Mouse (Mus musculus) intestine, postnatal 0 days (tissue): ENCODE data around the gene Urod. TPM values are rescaled to one million over a fixed set of nuclear protein-coding genes. Genes with fewer than 3 reads are reported as not detected.

ENCODE experiments used
- ATAC-seq: fragments of 200-750 bp; cut with Nextera tagmentation; 2 replicates; pipeline ENCODE4 v1.8.0; 2017; ENCODE audit warnings: mild to moderate bottlenecking, moderate TSS enrichment, moderate library complexity
- H3K27ac ChIP-seq: fragments of 300-500 bp; sonication (generic); 2 replicates; pipeline ENCODE4 v1.5.1; 2014; ENCODE audit warnings: mild to moderate bottlenecking, low read depth, low read length, moderate library complexity
- H3K27me3 ChIP-seq: fragments of 300-500 bp; sonication (generic); replicated peaks from 2 replicates; pipeline ENCODE4 v1.6.1; 2014; ENCODE audit warnings: low read length, mixed read lengths; ENCODE audit not compliant: control insufficient read depth, insufficient read depth
- H3K36me3 ChIP-seq: fragments of 300-500 bp; sonication (generic); 2 replicates; pipeline ENCODE4 v1.6.1; 2014; ENCODE audit warnings: mild to moderate bottlenecking, moderate library complexity; ENCODE audit not compliant: control insufficient read depth, insufficient read depth
- H3K4me1 ChIP-seq: fragments of 300-500 bp; sonication (generic); replicated peaks from 2 replicates; pipeline ENCODE4 v1.6.1; 2014; ENCODE audit warnings: antibody characterized with exemption, low read length, mixed read lengths; ENCODE audit not compliant: control insufficient read depth, insufficient read depth
- H3K4me2 ChIP-seq: fragments of 300-500 bp; sonication (generic); replicated peaks from 2 replicates; pipeline ENCODE4 v1.6.1; 2014; ENCODE audit warnings: low read depth, mild to moderate bottlenecking, moderate library complexity
- H3K4me3 ChIP-seq: fragments of 300-500 bp; sonication (generic); 2 replicates; pipeline ENCODE4 v1.5.1; 2014; ENCODE audit warnings: low read depth, low read length
- H3K9ac ChIP-seq: fragments of 300-500 bp; sonication (generic); 2 replicates; pipeline ENCODE4 v1.6.1; 2014; ENCODE audit warnings: mild to moderate bottlenecking, low read depth, low read length
- H3K9me3 ChIP-seq: fragments of 300-500 bp; sonication (generic); 2 replicates; pipeline ENCODE4 v1.6.1; 2016; ENCODE audit warnings: mixed run types; ENCODE audit not compliant: control insufficient read depth
- CTCF ChIP-seq: sonication (generic); IDR thresholded peaks from 2 replicates; pipeline ENCODE4 v1.5.1; 2016; ENCODE audit warnings: low read depth, mild to moderate bottlenecking, control low read depth, antibody characterized with exemption, moderate library complexity
- WGBS: fragments of 180-500 bp; shearing (Covaris S2); extraction: QIAGEN DNeasy Blood & Tissue Kit; methylation state at CpG from one replicate; pipeline ENCODE4 v1.1.7; 2014; 5-methylcytosine and 5-hydroxymethylcytosine counted together
- polyA plus RNA-seq: library from polyadenylated mRNA; unstranded; fragments of >200 nt; fragmentation: Nextera tagmentation; extraction: Ambion mirVana; gene quantifications from 2 replicates; pipeline ENCODE4 v1.2.1, GENCODE M21; 2015

Urod gene
- polyA plus RNA-seq, 1 experiment from 2014 or later, result 53.9 TPM

- Histone ChIP-seq H3K36me3 (peaks cover 18% of the 10 kb centered on the region), H3K4me3 (no peak overlapping the region), H3K9ac (no peak overlapping the region), H3K27ac (no peak overlapping the region), H3K9me3 (no peaks in the 10 kb centered on the region), H3K27me3 (no peaks in the 10 kb centered on the region), H3K4me1 (0 out of 2 replicates have a peak, but pooled peaks cover 5% of the 10 kb centered on the region), H3K4me2 (no peak overlapping the region)
- WGBS, result 78% methylated on average over 7 of the region's 7 CpGs
- no peak for ATAC-seq
- no peak for TF ChIP-seq CTCF
Observed at GRCm38 (mm10) chr4:116985681-116986080, 8.5 kb downstream of the Urod start.

GRCm38 (mm10) chr4:116976503-116976902, 17.7 kb downstream of the Urod start:
- Histone ChIP-seq H3K4me1 (no peaks in the 10 kb centered on the region), H3K9me3 (no peaks in the 10 kb centered on the region), H3K27ac (no peak overlapping the region), H3K4me3 (no peak overlapping the region), H3K27me3 (no peaks in the 10 kb centered on the region), H3K9ac (no peak overlapping the region), H3K36me3 (peaks cover 8% of the 10 kb centered on the region; the same call in 1 of the 2 replicates), H3K4me2 (no peak overlapping the region)
- WGBS, result 72% methylated on average over 2 of the region's 2 CpGs
- no peak for ATAC-seq
- peak; percentile 45 for TF ChIP-seq CTCF

DNA sequence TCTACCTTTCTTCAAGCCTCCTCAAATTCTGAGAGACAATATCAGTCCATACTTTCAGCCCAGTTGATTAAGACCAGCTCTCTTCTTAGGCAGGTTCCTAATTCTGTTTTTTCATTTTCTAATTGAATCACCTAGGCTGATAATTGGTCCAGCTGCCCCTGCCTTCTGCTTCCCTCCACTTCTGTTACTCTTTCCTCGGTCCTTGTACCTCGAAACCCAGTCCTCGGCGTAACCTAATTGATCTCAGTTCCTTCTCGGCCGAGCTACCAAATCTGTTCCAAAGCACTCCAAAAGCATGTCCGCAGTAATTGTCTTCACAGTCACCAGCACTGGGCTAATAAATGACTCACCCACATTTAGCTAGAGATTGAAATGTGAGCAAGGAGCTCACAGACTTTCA, 39.3 kb downstream of the Urod start:
- Histone ChIP-seq H3K9me3 (no peaks in the 10 kb centered on the region), H3K9ac (no peak overlapping the region), H3K36me3 (no peaks in the 10 kb centered on the region), H3K4me2 (no peak overlapping the region), H3K4me3 (no peak overlapping the region), H3K27ac (no peak overlapping the region), H3K27me3 (no peaks in the 10 kb centered on the region), H3K4me1 (no peaks in the 10 kb centered on the region)
- ATAC-seq, result no peak
- WGBS, result 88% methylated on average over 7 of the region's 7 CpGs
- TF ChIP-seq CTCF, result no peak

- Histone ChIP-seq H3K4me3 (no peak overlapping the region), H3K36me3 (no peaks in the 10 kb centered on the region), H3K27ac (no peak overlapping the region), H3K9me3 (no peaks in the 10 kb centered on the region), H3K27me3 (no peaks in the 10 kb centered on the region), H3K4me2 (no peak overlapping the region), H3K9ac (no peak overlapping the region), H3K4me1 (no peaks in the 10 kb centered on the region)
- TF ChIP-seq CTCF, result peak; percentile 52
- 45% methylated on average over 1 of the region's 1 CpGs for WGBS
- no peak for ATAC-seq
Observed at GRCm38 (mm10) chr4:116951642-116952041, 42.6 kb downstream of the Urod start.

- 68% methylated on average over 5 of the region's 5 CpGs for WGBS
- ATAC-seq, result no peak
Observed at GRCm38 (mm10) chr4:116944055-116944454, 50.2 kb downstream of the Urod start.

DNA sequence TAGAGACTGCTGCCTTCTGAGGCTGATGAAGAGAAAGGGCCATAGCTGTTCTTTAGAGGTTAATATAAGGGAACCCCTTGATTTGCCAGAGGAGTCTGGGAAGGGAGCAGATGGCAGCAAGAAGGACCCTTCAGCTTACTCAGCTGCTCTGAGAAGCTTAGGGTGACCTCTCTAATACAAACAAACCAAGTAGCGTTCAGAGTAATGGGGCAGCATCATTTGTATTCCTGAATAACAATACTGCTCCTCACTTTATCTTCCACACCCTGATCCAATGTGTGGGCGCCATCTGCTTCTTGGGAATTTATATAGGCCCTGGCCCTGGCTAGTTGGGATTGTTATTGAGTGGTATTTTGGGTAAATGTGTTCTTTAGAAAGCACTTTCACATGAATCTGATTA, 51.5 kb downstream of the Urod start:
- no peak overlapping the region for H3K4me2 ChIP-seq

More at GRCm38 (mm10) chr4:116944055-116944454, 50.2 kb downstream of the Urod start:
- Histone ChIP-seq H3K4me1 (no peaks in the 10 kb centered on the region), H3K4me3 (no peak overlapping the region), H3K27ac (no peak overlapping the region), H3K36me3 (no peaks in the 10 kb centered on the region), H3K9me3 (no peaks in the 10 kb centered on the region), H3K9ac (no peak overlapping the region), H3K27me3 (no peaks in the 10 kb centered on the region), H3K4me2 (no peak overlapping the region)
- TF ChIP-seq CTCF, result no peak

More for the DNA sequence above, 51.5 kb downstream of the Urod start:
- H3K4me3 ChIP-seq, result no peak overlapping the region
- no peaks in the 10 kb centered on the region for H3K36me3 ChIP-seq
- TF ChIP-seq CTCF, result no peak
- no peaks in the 10 kb centered on the region for H3K4me1 ChIP-seq
- H3K27me3 ChIP-seq, result no peaks in the 10 kb centered on the region
- H3K9ac ChIP-seq, result no peak overlapping the region
- ATAC-seq, result no peak
- WGBS, result 53% methylated on average over 2 of the region's 2 CpGs
- no peaks in the 10 kb centered on the region for H3K9me3 ChIP-seq
- no peak overlapping the region for H3K27ac ChIP-seq

Other genes with a start within 250 kb of the Urod start
- gene Toe1, start 186.8 kb downstream of the Urod start, polyA plus RNA-seq, result 13.3 and 14.7 TPM in 2 replicates
- 2.6 and 2.9 TPM in 2 replicates for gene Mutyh, start 186.7 kb downstream of the Urod start, polyA plus RNA-seq
- gene Hpdl, start 172.7 kb downstream of the Urod start, polyA plus RNA-seq, result 0.51 and 0.99 TPM in 2 replicates
- 1.9 and 2.1 TPM in 2 replicates for gene Zswim5, start 117.0 kb downstream of the Urod start, polyA plus RNA-seq
- gene Hectd3, start 904 bp upstream of the Urod start, polyA plus RNA-seq, result 25.1 and 25.7 TPM in 2 replicates
- 16.1 TPM in 2 replicates for gene Eif2b3, start 25.0 kb upstream of the Urod start, polyA plus RNA-seq
- 1.3 and 1.4 TPM in 2 replicates for gene Ptch2, start 101.7 kb upstream of the Urod start, polyA plus RNA-seq
- 2.9 and 3.5 TPM in 2 replicates for gene Btbd19, start 131.3 kb upstream of the Urod start, polyA plus RNA-seq
- 0.22 TPM in 2 replicates for gene Tctex1d4, start 132.4 kb upstream of the Urod start, polyA plus RNA-seq
- gene Plk3, start 139.6 kb upstream of the Urod start, polyA plus RNA-seq, result 5.3 and 7.0 TPM in 2 replicates
- gene Rps8, start 161.8 kb upstream of the Urod start, polyA plus RNA-seq, result 563 and 564 TPM in 2 replicates
- 6.8 and 7.9 TPM in 2 replicates for gene Kif2c, start 188.2 kb upstream of the Urod start, polyA plus RNA-seq